In the genomic region with DNA sequence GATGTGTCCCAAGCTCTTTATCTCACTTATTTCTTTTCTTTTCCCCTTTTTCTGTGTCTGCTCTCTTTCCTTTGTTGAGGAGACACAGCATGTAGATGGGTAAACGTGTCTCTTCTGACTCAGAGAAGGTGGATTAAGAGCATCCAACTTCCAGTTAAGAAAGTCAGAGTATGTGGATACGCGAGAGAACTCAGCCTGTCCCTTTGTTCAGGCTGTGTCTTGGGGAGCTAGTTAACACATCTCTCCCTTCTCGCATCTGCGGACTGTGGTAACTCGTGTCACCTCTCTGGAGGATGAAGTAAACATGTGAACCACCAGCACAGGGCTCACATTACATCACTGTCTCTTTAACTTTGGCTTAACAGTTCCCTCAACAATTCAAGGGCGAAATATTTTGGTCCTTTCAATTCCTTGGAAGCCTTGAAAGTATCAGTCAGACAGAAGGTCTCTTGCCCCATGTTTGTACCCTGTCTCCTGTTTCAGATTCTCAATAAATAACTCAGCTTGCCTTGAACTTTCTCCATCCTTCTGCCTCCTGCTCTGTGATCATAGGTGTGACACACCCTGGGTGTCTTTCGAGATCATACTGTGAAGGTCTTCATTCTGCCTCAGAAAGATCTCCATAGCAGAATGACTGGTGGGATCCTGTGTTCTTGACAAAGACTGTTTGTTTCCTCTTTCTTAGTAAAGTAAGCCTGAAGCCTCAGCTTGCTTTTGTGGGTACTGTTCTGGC, we compare ENCODE assay signal across 22 mouse cellular contexts. TPM values are rescaled to one million over a fixed set of nuclear protein-coding genes. Genes with fewer than 3 reads are reported as not detected.
DNase-seq lines count a peak whose midpoint lies in the region; ATAC-seq and TF ChIP-seq lines count a peak whose summit lies in the region.
"Had no signal": no experiment of that assay in that cellular context is flagged by ENCODE, and none has a peak within 500 bp of the region (broad histone marks: within the 10 kb centered on the region; RNA-seq: fewer than 3 reads in every experiment).

No protein-coding gene starts in this region.

- 0 out of 2 replicates have a peak, but pooled peaks have one; percentile 28 for ATAC-seq in kidney, embryonic 14.5 days (ENCODE audit: low FRiP score, low TSS enrichment)
- ATAC-seq in kidney, postnatal 0 days (replicated peaks; ENCODE audit: low FRiP score, low read depth) = no peak
- ATAC-seq: activated CD4-positive, CD25-positive, alpha-beta regulatory T cell, adult 4 months; forebrain, embryonic 14.5 days; forebrain, postnatal 0 days had no signal

- H3K36me3 ChIP-seq in kidney, embryonic 14.5 days (ENCODE audit: control insufficient read depth, insufficient read depth, low read length) = no peaks in the 10 kb centered on the region
- no peaks in the 10 kb centered on the region for H3K36me3 ChIP-seq in kidney, postnatal 0 days (ENCODE audit: insufficient read depth, low read length)
- H3K36me3 ChIP-seq: embryonic facial prominence, embryonic 12.5 days; embryonic facial prominence, embryonic 15.5 days; hindbrain, embryonic 12.5 days; hindbrain, embryonic 15.5 days had no signal

- H3K4me1 ChIP-seq in kidney, embryonic 14.5 days (ENCODE audit: control insufficient read depth, insufficient read depth, low read length) = 0 out of 2 replicates have a peak, but pooled peaks cover 5% of the 10 kb centered on the region
- H3K4me1 ChIP-seq in kidney, postnatal 0 days (replicated peaks; ENCODE audit: insufficient read depth, low read length) = no peaks in the 10 kb centered on the region
- H3K4me1 ChIP-seq: hindbrain, embryonic 12.5 days had no signal

- no peak overlapping the region for H3K4me3 ChIP-seq in kidney, embryonic 14.5 days (ENCODE audit: low read length)
- no peak overlapping the region for H3K4me3 ChIP-seq in kidney, postnatal 0 days (replicated peaks; ENCODE audit: low read depth, low read length)
- H3K4me3 ChIP-seq: embryonic facial prominence, embryonic 12.5 days; embryonic facial prominence, embryonic 15.5 days; gastrocnemius, adult 2 months; hindbrain, embryonic 12.5 days; hindbrain, embryonic 15.5 days had no signal

- TF ChIP-seq CTCF in kidney, postnatal 0 days (IDR thresholded peaks at IDR 0.05; ENCODE audit: low read depth) = no peak

- no peaks in the 10 kb centered on the region for H3K9me3 ChIP-seq in kidney, embryonic 14.5 days (ENCODE audit: control insufficient read depth, low read length)
- H3K9me3 ChIP-seq in kidney, postnatal 0 days (replicated peaks; ENCODE audit: low read length) = no peaks in the 10 kb centered on the region
- H3K9me3 ChIP-seq: embryonic facial prominence, embryonic 12.5 days; embryonic facial prominence, embryonic 15.5 days; hindbrain, embryonic 12.5 days; hindbrain, embryonic 15.5 days had no signal

- no peaks in the 10 kb centered on the region for H3K27me3 ChIP-seq in kidney, embryonic 14.5 days (ENCODE audit: control insufficient read depth, insufficient read depth, low read length)
- H3K27me3 ChIP-seq in kidney, postnatal 0 days (ENCODE audit: insufficient read depth, low read length) = no peaks in the 10 kb centered on the region
- H3K27me3 ChIP-seq: embryonic facial prominence, embryonic 12.5 days; embryonic facial prominence, embryonic 15.5 days; hindbrain, embryonic 12.5 days; hindbrain, embryonic 15.5 days had no signal

- no peak overlapping the region for H3K9ac ChIP-seq in kidney, embryonic 14.5 days (ENCODE audit: low read depth, low read length)
- H3K9ac ChIP-seq in kidney, postnatal 0 days (ENCODE audit: low read depth, low read length) = no peak overlapping the region
- H3K9ac ChIP-seq: embryonic facial prominence, embryonic 12.5 days; embryonic facial prominence, embryonic 15.5 days; forebrain, postnatal 0 days; hindbrain, embryonic 12.5 days; hindbrain, embryonic 15.5 days had no signal

- H3K27ac ChIP-seq in kidney, embryonic 14.5 days (ENCODE audit: low read depth, low read length) = no peak overlapping the region
- H3K27ac ChIP-seq in kidney, postnatal 0 days = no peak overlapping the region
- H3K27ac ChIP-seq: embryonic facial prominence, embryonic 12.5 days; embryonic facial prominence, embryonic 15.5 days; gastrocnemius, adult 2 months; hindbrain, embryonic 12.5 days; hindbrain, embryonic 15.5 days had no signal

- no peak overlapping the region for H3K4me2 ChIP-seq in kidney, embryonic 14.5 days (replicated peaks; ENCODE audit: low read depth, low read length)
- H3K4me2 ChIP-seq in kidney, postnatal 0 days (ENCODE audit: low read length) = no peak overlapping the region
- H3K4me2 ChIP-seq: embryonic facial prominence, embryonic 12.5 days; embryonic facial prominence, embryonic 15.5 days; heart, embryonic 11.5 days; hindbrain, embryonic 12.5 days; hindbrain, embryonic 15.5 days had no signal

- DNase-seq in adrenal gland, adult (ENCODE audit: inconsistent age in 2 of 2, low spot score in 1 of 2) = peak; percentile 43 to 87
- DNase-seq in adrenal gland, postnatal 4 days (ENCODE audit: low spot score in 2 of 2) = no peak
- no peak for DNase-seq in kidney, adult 18-20 months
- DNase-seq in kidney, postnatal 0 days (ENCODE audit: low spot score) = peak; percentile 45
- DNase-seq in kidney, adult 9 months = no peak
- DNase-seq: cerebellum, adult 18-20 months; cerebellum, adult 9-11 months; cerebellum, postnatal 25 days; forebrain, postnatal 0 days; gastrocnemius, adult 2 months; gastrocnemius, postnatal 14 days; heart, adult 11 months had no signal

- 39% methylated on average over 8 of the region's 8 CpGs for WGBS in kidney, embryonic 14.5 days
- WGBS in kidney, postnatal 0 days = 49% methylated on average over 8 of the region's 8 CpGs

RNA-seq across cellular contexts. Expression of a gene that starts 51.0 kb away (rescaled TPM):
- total RNA-seq in adrenal gland, postnatal 4 days (2021) = 100 to 1,000 TPM in 1 of 2 experiments, 10 to 100 TPM in 1; 94.8 to 106 TPM
- 22.7 and 44.3 TPM in 2 replicates for polyA plus RNA-seq in kidney, embryonic 14.5 days (2014; fragmentation: Nextera tagmentation; extraction: Ambion mirVana)
- 23.5 and 24.1 TPM in 2 replicates for polyA plus RNA-seq in kidney, postnatal 0 days (2015; fragmentation: Nextera tagmentation; extraction: Ambion mirVana)
- total RNA-seq: common myeloid progenitor, adult 5-6 weeks; hematopoietic stem cell, adult 5-6 weeks had no signal
- polyA plus RNA-seq: activated CD4-positive, CD25-positive, alpha-beta regulatory T cell, adult 4 months had no signal

Comparison
In these comparisons a context has a peak if more than half of its experiments do, and no peak if none do; other contexts are left out.
1. DNase-seq: peak in adrenal gland, adult (2 of 2) and kidney, postnatal 0 days (single experiment); none in adrenal gland, postnatal 4 days (0 of 2), kidney, adult 18-20 months (single experiment) and kidney, adult 9 months (single experiment).